Mouse (Mus musculus): ENCODE results near the gene Ngdn. TPM values are rescaled to one million over a fixed set of nuclear protein-coding genes. Genes with fewer than 3 reads are reported as not detected.
"Not testable (repeated sequence)": the region's sequence is repeated elsewhere in the genome, so short reads cannot be mapped to it uniquely, and the experiment has no call there.

The Ngdn gene
- total RNA-seq (2018; cell fraction: chromatin; rRNA removed), result 100 to 1,000 TPM in 1 of 26 experiments, 10 to 100 TPM in 25; 17.9 to 109 (median 66.5) TPM
- 10 to 100 TPM; 31.6 to 50.1 (median 40.7) TPM for total RNA-seq (2018; cell fraction: cytosol; rRNA removed)
- total RNA-seq (2018; cell fraction: nucleus; rRNA removed), result 10 to 100 TPM; 18.6 to 58.0 (median 31.9) TPM
- polyA plus RNA-seq (2018), result 28.2 to 50.2 TPM (median 38.8 TPM) in 3 replicates

GRCm38 (mm10) chr14:55014991-55015766, at the start of gene Ngdn:
Ngdn (plus strand) TSS chr14:55015454.
- Histone ChIP-seq H3K27ac (peak within 1 kb of the TSS; percentile 73), H3K4me3 (ENCODE audit: inconsistent target) (peak within 1 kb of the TSS; percentile 96), H3K36me3 (ENCODE audit: inconsistent target) (peaks cover 24% of the 10 kb centered on the region; the same call in 1 of the 2 replicates), H3K79me2 (ENCODE audit: inconsistent target) (peaks cover 48% of the 10 kb centered on the region)
- WGBS (ENCODE audit: missing documents), result under 1% methylated on average over 36 of the region's 36 CpGs

GRCm38 (mm10) chr14:54965631-54966030, 49.6 kb upstream of the Ngdn start:
- Histone ChIP-seq H3K36me3 (ENCODE audit: inconsistent target) (no peaks in the 10 kb centered on the region), H3K79me2 (ENCODE audit: inconsistent target) (no peaks in the 10 kb centered on the region), H3K27ac (no peak overlapping the region), H3K4me3 (ENCODE audit: inconsistent target) (no peak overlapping the region)
- 73% methylated on average over 6 of the region's 6 CpGs for WGBS (ENCODE audit: missing documents)

GRCm38 (mm10) chr14:54966320-54966977, 48.8 kb upstream of the Ngdn start, which contains the start of gene Myh6:
Myh6 (minus strand) TSS chr14:54966927.
- 86% methylated on average over 7 of the region's 7 CpGs for WGBS (ENCODE audit: missing documents)
- Histone ChIP-seq H3K27ac (no peak within 1 kb of the TSS), H3K79me2 (ENCODE audit: inconsistent target) (no peaks in the 10 kb centered on the region), H3K4me3 (ENCODE audit: inconsistent target) (no peak within 1 kb of the TSS), H3K36me3 (ENCODE audit: inconsistent target) (no peaks in the 10 kb centered on the region)

- H3K4me3 ChIP-seq (ENCODE audit: inconsistent target), result no peak overlapping the region
- H3K79me2 ChIP-seq (ENCODE audit: inconsistent target), result no peaks in the 10 kb centered on the region
- 85% methylated on average over 3 of the region's 3 CpGs for WGBS (ENCODE audit: missing documents)
- no peaks in the 10 kb centered on the region for H3K36me3 ChIP-seq (ENCODE audit: inconsistent target)
- no peak overlapping the region for H3K27ac ChIP-seq
These were observed 47.4 kb upstream of the Ngdn start for GRCm38 (mm10) chr14:54967874-54968273.

- Histone ChIP-seq H3K27ac (no peak overlapping the region), H3K79me2 (ENCODE audit: inconsistent target) (no peaks in the 10 kb centered on the region), H3K4me3 (ENCODE audit: inconsistent target) (no peak overlapping the region), H3K36me3 (ENCODE audit: inconsistent target) (no peaks in the 10 kb centered on the region)
These were observed 46.9 kb upstream of the Ngdn start for GRCm38 (mm10) chr14:54968344-54968743.

- WGBS (ENCODE audit: missing documents), result 85% methylated on average over 5 of the region's 11 CpGs
- H3K36me3 ChIP-seq (ENCODE audit: inconsistent target), result not testable (repeated sequence)
These were observed 42.5 kb upstream of the Ngdn start for GRCm38 (mm10) chr14:54972786-54973185.

GRCm38 (mm10) chr14:54974068-54974791, 41.0 kb upstream of the Ngdn start:
- Histone ChIP-seq H3K79me2 (ENCODE audit: inconsistent target) (no peaks in the 10 kb centered on the region), H3K4me3 (ENCODE audit: inconsistent target) (no peak overlapping the region), H3K27ac (no peak overlapping the region), H3K36me3 (ENCODE audit: inconsistent target) (no peaks in the 10 kb centered on the region)
- WGBS (ENCODE audit: missing documents), result 80% methylated on average over 6 of the region's 6 CpGs

More at GRCm38 (mm10) chr14:54972786-54973185, 42.5 kb upstream of the Ngdn start:
- not testable (repeated sequence) for H3K27ac ChIP-seq; H3K79me2 ChIP-seq (ENCODE audit: inconsistent target); H3K4me3 ChIP-seq (ENCODE audit: inconsistent target)

- H3K4me3 ChIP-seq (ENCODE audit: inconsistent target), result no peak within 1 kb of the TSS
- no peak within 1 kb of the TSS for H3K27ac ChIP-seq
- no peaks in the 10 kb centered on the region for H3K36me3 ChIP-seq (ENCODE audit: inconsistent target)
- no peaks in the 10 kb centered on the region for H3K79me2 ChIP-seq (ENCODE audit: inconsistent target)
- WGBS (ENCODE audit: missing documents), result 87% methylated on average over 1 of the region's 1 CpGs
These were observed 38.6 kb upstream of the Ngdn start, which contains the start of gene Gm17428 for GRCm38 (mm10) chr14:54976633-54977032. Gm17428 (plus strand) TSS chr14:54976933.

- Histone ChIP-seq H3K36me3 (ENCODE audit: inconsistent target) (no peaks in the 10 kb centered on the region), H3K27ac (no peak overlapping the region), H3K4me3 (ENCODE audit: inconsistent target) (no peak overlapping the region), H3K79me2 (ENCODE audit: inconsistent target) (no peaks in the 10 kb centered on the region)
- 95% methylated on average over 8 of the region's 8 CpGs for WGBS (ENCODE audit: missing documents)
These were observed 36.6 kb upstream of the Ngdn start for GRCm38 (mm10) chr14:54978664-54979063.

GRCm38 (mm10) chr14:54981934-54982333, 33.3 kb upstream of the Ngdn start:
- Histone ChIP-seq H3K79me2 (ENCODE audit: inconsistent target) (no peaks in the 10 kb centered on the region), H3K36me3 (ENCODE audit: inconsistent target) (no peaks in the 10 kb centered on the region), H3K4me3 (ENCODE audit: inconsistent target) (no peak overlapping the region), H3K27ac (no peak overlapping the region)
- WGBS (ENCODE audit: missing documents), result 95% methylated on average over 7 of the region's 7 CpGs

- H3K4me3 ChIP-seq (ENCODE audit: inconsistent target); H3K36me3 ChIP-seq (ENCODE audit: inconsistent target); H3K79me2 ChIP-seq (ENCODE audit: inconsistent target); H3K27ac ChIP-seq: not testable (repeated sequence)
- WGBS (ENCODE audit: missing documents), result 96% methylated on average over 8 of the region's 9 CpGs
These were observed 26.8 kb upstream of the Ngdn start for GRCm38 (mm10) chr14:54988350-54988874.

GRCm38 (mm10) chr14:54988882-54989281, 26.4 kb upstream of the Ngdn start:
- Histone ChIP-seq H3K4me3 (ENCODE audit: inconsistent target) (no peak overlapping the region), H3K79me2 (ENCODE audit: inconsistent target) (no peaks in the 10 kb centered on the region), H3K36me3 (ENCODE audit: inconsistent target) (no peaks in the 10 kb centered on the region), H3K27ac (no peak overlapping the region)
- 88% methylated on average over 13 of the region's 13 CpGs for WGBS (ENCODE audit: missing documents)

GRCm38 (mm10) chr14:54989886-54990441, 25.3 kb upstream of the Ngdn start:
- H3K36me3 ChIP-seq (ENCODE audit: inconsistent target), result no peaks in the 10 kb centered on the region
- WGBS (ENCODE audit: missing documents), result 89% methylated on average over 8 of the region's 8 CpGs
- H3K79me2 ChIP-seq (ENCODE audit: inconsistent target), result no peaks in the 10 kb centered on the region
- no peak overlapping the region for H3K27ac ChIP-seq
- H3K4me3 ChIP-seq (ENCODE audit: inconsistent target), result no peak overlapping the region

- H3K27ac ChIP-seq, result no peak overlapping the region
- no peak overlapping the region for H3K4me3 ChIP-seq (ENCODE audit: inconsistent target)
- H3K79me2 ChIP-seq (ENCODE audit: inconsistent target), result no peaks in the 10 kb centered on the region
- H3K36me3 ChIP-seq (ENCODE audit: inconsistent target), result no peaks in the 10 kb centered on the region
- 91% methylated on average over 10 of the region's 10 CpGs for WGBS (ENCODE audit: missing documents)
These were observed 23.1 kb upstream of the Ngdn start for GRCm38 (mm10) chr14:54992196-54992595.
